Mouse (Mus musculus): Measurements from ENCODE around the gene Sctr.

GRCm38 (mm10) chr1:120007851-120008588 lies 1.3 kb downstream of the Sctr start:
- TF ChIP-seq CTCF (IDR thresholded peaks at IDR 0.05; ENCODE audit: borderline replicate concordance, insufficient read depth, low read length) (no peak), POLR2A (IDR thresholded peaks at IDR 0.05; ENCODE audit: low read depth, low read length) (no peak)
